Mouse (Mus musculus): ENCODE measurements at regions not wholly inside any gene's neighbourhood (a gene's known extent, or its start where the extent isn't known, plus 50 kb on each side); places are given as distances from the start of the nearest gene placed in this dataset.
A peak's percentile ranks its signal among the peaks of the same experiment; 100 is the strongest.

GRCm38 (mm10) chr17:68166397-68166796, 107.2 kb upstream of the L3mbtl4 start:
- TF ChIP-seq CTCF (IDR thresholded peaks at IDR 0.05), result peak; percentile 85
- no peak for TF ChIP-seq EP300 (IDR thresholded peaks at IDR 0.05)
